Mouse (Mus musculus): ENCODE measurements at regions not wholly inside any gene's neighbourhood (a gene's known extent, or its start where the extent isn't known, plus 50 kb on each side); places are given as distances from the start of the nearest gene placed in this dataset.

DNA sequence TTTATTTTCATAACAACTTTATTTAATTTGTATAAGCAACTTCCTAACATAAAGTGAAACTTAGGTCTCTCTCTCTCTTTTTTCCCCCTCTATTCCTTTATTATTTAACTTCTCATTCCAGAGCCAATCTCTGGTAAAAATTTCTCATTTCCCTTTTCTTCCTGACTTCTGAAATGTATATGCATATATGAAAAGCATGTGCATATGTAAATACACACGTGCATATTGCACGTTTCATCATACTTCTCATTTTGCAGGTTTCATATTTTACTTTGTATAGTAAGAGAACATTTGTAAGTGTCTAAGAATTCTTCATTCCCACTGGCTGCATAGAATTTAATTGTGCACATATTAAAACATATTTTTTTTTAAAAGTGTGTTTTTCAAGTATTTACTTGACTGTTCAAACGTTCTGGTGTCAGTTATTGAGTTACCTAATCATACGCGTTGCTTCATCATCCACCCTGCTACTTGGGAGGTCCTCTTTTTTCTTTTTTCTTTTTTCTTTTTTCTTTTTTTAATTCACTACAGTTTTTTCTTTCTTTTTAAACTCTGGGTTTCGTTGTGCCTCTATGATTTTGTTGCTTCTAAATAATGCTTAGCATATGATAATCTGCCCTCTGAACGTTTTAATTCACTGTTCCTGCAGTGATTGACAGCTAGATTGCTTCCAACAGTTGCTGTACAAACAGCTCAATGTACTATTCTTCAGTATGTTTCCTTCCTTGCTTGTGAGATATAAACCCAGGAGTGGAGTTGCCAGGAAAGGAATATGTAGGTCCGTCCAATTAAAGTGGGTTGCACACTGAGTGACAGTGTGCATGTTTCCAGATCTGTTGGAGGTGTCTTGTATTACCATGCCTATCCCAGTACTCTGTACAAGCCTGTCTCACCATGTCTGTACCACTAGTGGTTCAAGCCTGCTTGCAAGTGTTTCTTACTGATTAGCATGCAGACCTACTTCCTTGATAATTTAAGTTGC, 303.2 kb downstream of the Tmem38b start:
- no peak for TF ChIP-seq CTCF (IDR thresholded peaks at IDR 0.05; ENCODE audit: low read depth, low read length)
- no peak for TF ChIP-seq POLR2A (IDR thresholded peaks at IDR 0.05; ENCODE audit: extremely low read depth, insufficient read depth, low read length)
